Mouse (Mus musculus) heart, embryonic 13.5 days (tissue): Measurements from ENCODE around the gene Megf6. TPM values are rescaled to one million over a fixed set of nuclear protein-coding genes. Genes with fewer than 3 reads are reported as not detected.
A peak's percentile ranks its signal among the peaks of the same experiment; 100 is the strongest.

Experiments
- ATAC-seq: fragments of 200-750 bp; cut with Nextera tagmentation; 2 replicates; pipeline ENCODE4 v1.8.0; 2017; ENCODE audit warnings: moderate TSS enrichment; ENCODE audit not compliant: insufficient number of reproducible peaks, low FRiP score, low TSS enrichment; ENCODE audit errors: extremely low read depth
- H3K27ac ChIP-seq: fragments of 300-500 bp; sonication (generic); replicated peaks from 2 replicates; pipeline ENCODE4 v1.5.1; 2015; ENCODE audit warnings: moderate library complexity, mild to moderate bottlenecking, inconsistent platforms
- H3K27me3 ChIP-seq: fragments of 300-500 bp; sonication (generic); replicated peaks from 2 replicates; pipeline ENCODE4 v1.6.1; 2015; ENCODE audit warnings: mild to moderate bottlenecking, inconsistent platforms
- H3K36me3 ChIP-seq: fragments of 300-500 bp; sonication (generic); 2 replicates; pipeline ENCODE4 v1.6.1; 2015; ENCODE audit warnings: mild to moderate bottlenecking, inconsistent platforms
- H3K4me1 ChIP-seq: fragments of 300-500 bp; sonication (generic); 2 replicates; pipeline ENCODE4 v1.6.1; 2015; ENCODE audit warnings: inconsistent platforms
- H3K4me2 ChIP-seq: fragments of 300-500 bp; sonication (generic); 2 replicates; pipeline ENCODE4 v1.6.1; 2015; ENCODE audit warnings: inconsistent platforms, mild to moderate bottlenecking, moderate library complexity
- H3K4me3 ChIP-seq: fragments of 300-500 bp; sonication (generic); 2 replicates; pipeline ENCODE4 v1.5.1; 2015; ENCODE audit warnings: moderate library complexity, mild to moderate bottlenecking, inconsistent platforms
- H3K9ac ChIP-seq: fragments of 300-500 bp; sonication (generic); 2 replicates; pipeline ENCODE4 v1.6.1; 2015; ENCODE audit warnings: inconsistent platforms, mild to moderate bottlenecking, moderate library complexity
- H3K9me3 ChIP-seq: fragments of 300-500 bp; sonication (generic); 2 replicates; pipeline ENCODE4 v1.6.1; 2016; ENCODE audit warnings: inconsistent platforms
- WGBS: fragments of 180-500 bp; shearing (Covaris S2); methylation state at CpG from one replicate; pipeline ENCODE4 v1.1.7; 2015; ENCODE audit warnings: mixed read lengths; 5-methylcytosine and 5-hydroxymethylcytosine counted together
- polyA plus RNA-seq: library from polyadenylated mRNA; unstranded; fragments of >200 nt; fragmentation: Nextera tagmentation; extraction: Ambion mirVana; gene quantifications from 2 replicates; pipeline ENCODE4 v1.2.1, GENCODE M21; 2015

Gene Megf6
- polyA plus RNA-seq, 1 experiment from 2014 or later, result 28.4 TPM

DNA sequence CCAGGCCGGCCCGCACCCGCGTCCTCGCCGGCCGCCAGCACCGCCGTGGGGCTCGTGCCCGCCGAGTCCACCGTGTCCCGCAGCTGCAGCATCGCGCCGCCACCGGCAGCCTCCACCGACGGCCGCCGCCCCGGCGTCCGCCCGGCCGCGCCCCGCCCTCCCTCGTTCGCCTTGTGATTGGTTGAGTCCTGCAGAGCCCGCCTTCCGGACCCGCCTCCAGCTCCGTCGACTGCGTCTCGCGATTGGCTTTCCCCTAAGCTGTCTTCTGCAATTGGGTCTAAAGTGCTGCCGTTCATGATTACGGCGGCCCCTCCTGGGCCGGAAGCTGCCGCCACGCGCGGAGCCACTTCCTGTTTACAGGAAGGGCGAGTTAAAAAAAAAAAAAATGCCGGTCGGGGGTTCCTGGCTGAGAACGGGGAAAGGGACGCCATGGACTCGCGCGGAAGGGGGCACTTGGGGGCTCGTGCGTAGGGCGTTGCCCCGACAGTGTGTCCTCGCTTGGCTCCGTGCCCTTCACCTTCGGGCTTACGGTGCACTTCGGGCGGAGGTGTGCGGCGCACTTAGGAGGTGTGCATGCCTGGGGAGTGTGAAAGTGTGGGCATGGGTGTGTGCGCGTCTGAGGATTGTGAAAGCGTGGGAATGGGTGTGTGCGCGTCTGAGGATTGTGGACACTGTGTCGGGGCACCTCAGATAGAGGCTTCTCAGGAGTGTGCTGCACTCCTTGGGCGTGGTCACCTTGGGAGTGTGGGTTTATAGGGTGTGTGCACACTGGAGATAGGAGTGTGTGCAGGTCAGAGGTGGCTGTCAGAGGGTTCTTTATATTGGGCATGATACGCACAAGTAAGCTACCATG, 9.8 kb upstream of the Megf6 start, which contains the start of gene Tprgl:
Gene Tprgl, minus strand, starts transcription at position 129 of the 853 bp plus-strand sequence.
- Histone ChIP-seq H3K36me3 (peaks cover 32% of the 10 kb centered on the region), H3K4me2 (peak within 1 kb of the TSS; percentile 94), H3K4me3 (peak within 1 kb of the TSS; percentile 95), H3K9me3 (no peaks in the 10 kb centered on the region), H3K27ac (peak within 1 kb of the TSS; percentile 89), H3K9ac (peak within 1 kb of the TSS; percentile 92), H3K27me3 (no peaks in the 10 kb centered on the region), H3K4me1 (peaks cover 17% of the 10 kb centered on the region)
- WGBS, result under 1% methylated on average over 75 of the region's 75 CpGs
- ATAC-seq, result peak; percentile 93

DNA sequence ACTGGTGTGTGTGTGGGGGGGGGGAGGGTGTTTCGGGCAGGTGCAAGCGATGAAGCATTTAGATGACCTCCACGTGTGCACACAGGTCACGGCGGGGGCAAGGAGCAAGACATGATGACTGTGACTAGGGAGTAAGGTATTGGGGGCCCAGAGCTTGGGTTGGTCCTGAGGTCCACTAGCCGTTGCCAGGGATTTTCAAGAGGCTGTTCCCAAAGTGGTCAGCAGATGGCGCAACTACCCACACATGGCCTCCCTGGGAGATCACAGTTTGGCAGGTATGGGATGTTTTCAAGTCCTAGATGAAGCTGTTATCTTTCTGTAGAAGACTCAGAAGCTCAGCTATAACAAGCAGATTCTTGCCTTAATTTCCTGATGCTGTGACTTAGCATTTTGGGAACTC, 7.2 kb upstream of the Megf6 start:
- Histone ChIP-seq H3K27me3 (peaks cover 7% of the 10 kb centered on the region; the same call in 1 of the 2 replicates), H3K4me1 (peaks cover 20% of the 10 kb centered on the region), H3K9ac (no peak overlapping the region), H3K9me3 (no peaks in the 10 kb centered on the region), H3K4me2 (no peak overlapping the region), H3K27ac (no peak overlapping the region), H3K36me3 (peaks cover 7% of the 10 kb centered on the region), H3K4me3 (no peak overlapping the region)
- ATAC-seq, result no peak
- 15% methylated on average over 7 of the region's 7 CpGs for WGBS

DNA sequence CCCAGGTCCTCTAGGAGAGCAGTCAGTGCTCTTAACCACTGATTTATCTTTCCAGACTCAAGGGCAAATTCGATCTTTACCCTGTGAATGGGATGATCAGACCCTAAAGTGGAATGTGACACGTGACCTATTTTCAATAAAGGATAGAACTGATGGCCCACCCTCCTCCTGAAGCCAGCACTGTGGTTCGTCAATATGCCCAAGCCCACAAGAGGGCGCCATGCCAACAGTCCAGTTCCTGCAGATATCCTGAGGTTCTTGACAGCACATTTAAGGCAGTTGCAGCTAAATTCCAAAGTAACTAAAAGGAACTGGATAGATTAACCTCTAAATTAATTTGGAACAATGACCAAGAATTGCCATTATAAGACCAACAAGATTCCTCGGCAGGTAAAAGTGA, 3.5 kb upstream of the Megf6 start:
- Histone ChIP-seq H3K4me2 (no peak overlapping the region), H3K4me3 (no peak overlapping the region), H3K9me3 (no peaks in the 10 kb centered on the region), H3K27ac (no peak overlapping the region), H3K9ac (no peak overlapping the region), H3K36me3 (no peaks in the 10 kb centered on the region), H3K27me3 (peaks cover 44% of the 10 kb centered on the region), H3K4me1 (peaks cover 28% of the 10 kb centered on the region)
- ATAC-seq, result no peak
- 20% methylated on average over 5 of the region's 5 CpGs for WGBS

GRCm38 (mm10) chr4:154170021-154170420, 509 bp upstream of the Megf6 start:
- Histone ChIP-seq H3K4me1 (peaks cover 30% of the 10 kb centered on the region), H3K4me3 (peak overlapping the region; percentile 59), H3K27ac (no peak overlapping the region), H3K4me2 (peak overlapping the region; percentile 82), H3K9me3 (no peaks in the 10 kb centered on the region), H3K36me3 (no peaks in the 10 kb centered on the region), H3K27me3 (peaks cover 73% of the 10 kb centered on the region), H3K9ac (peak overlapping the region; percentile 76)
- no peak for ATAC-seq
- WGBS, result 3% methylated on average over 15 of the region's 15 CpGs

DNA sequence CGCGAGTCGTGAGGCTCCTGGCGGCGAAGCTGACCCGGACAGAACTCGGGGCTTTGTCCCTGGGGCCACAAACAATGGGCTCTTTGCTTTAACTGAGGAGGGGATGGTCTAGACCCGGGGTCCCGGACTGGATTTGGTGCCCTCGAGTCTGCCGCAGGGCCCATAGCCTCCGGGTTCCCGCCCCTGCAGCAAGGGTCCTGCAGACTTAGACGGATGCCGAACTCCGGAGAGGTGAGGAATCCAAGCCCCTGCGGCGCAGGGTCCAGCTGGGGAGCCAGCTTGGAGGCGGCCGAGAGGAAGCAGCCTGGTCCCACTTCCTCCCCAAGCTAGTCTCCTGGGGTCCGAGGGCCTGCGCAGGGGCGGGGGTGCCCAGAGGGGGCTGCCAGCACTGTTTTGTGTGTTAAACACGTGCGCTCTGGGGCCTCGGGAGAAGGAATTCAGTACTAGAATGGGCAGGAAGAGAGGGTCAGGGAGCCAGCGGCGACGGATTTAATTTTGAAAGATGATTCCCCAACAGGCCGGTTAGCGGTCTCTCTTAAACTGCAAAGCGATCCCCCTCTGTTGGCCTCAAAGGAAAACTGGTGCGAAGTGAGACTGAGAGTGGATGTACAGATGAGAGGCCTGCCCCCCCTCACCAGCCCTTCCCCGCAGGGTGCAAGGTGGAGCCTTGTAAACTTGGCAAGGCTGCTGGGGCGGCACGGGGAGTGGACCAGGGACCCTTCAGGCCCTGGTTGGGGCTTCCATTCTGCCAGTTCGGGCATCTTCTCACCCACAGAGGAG, 811 bp downstream of the Megf6 start:
- ATAC-seq, result no peak
- H3K36me3 ChIP-seq, result no peaks in the 10 kb centered on the region
- 1% methylated on average over 37 of the region's 37 CpGs for WGBS
- peaks cover 30% of the 10 kb centered on the region for H3K4me1 ChIP-seq
- H3K9ac ChIP-seq, result peak overlapping the region; percentile 76
- H3K4me3 ChIP-seq, result peak overlapping the region; percentile 59
- peak overlapping the region; percentile 82 for H3K4me2 ChIP-seq
- no peaks in the 10 kb centered on the region for H3K9me3 ChIP-seq
- peaks cover 82% of the 10 kb centered on the region for H3K27me3 ChIP-seq
- peak overlapping the region; percentile 25; the same call in 1 of the 2 replicates for H3K27ac ChIP-seq

DNA sequence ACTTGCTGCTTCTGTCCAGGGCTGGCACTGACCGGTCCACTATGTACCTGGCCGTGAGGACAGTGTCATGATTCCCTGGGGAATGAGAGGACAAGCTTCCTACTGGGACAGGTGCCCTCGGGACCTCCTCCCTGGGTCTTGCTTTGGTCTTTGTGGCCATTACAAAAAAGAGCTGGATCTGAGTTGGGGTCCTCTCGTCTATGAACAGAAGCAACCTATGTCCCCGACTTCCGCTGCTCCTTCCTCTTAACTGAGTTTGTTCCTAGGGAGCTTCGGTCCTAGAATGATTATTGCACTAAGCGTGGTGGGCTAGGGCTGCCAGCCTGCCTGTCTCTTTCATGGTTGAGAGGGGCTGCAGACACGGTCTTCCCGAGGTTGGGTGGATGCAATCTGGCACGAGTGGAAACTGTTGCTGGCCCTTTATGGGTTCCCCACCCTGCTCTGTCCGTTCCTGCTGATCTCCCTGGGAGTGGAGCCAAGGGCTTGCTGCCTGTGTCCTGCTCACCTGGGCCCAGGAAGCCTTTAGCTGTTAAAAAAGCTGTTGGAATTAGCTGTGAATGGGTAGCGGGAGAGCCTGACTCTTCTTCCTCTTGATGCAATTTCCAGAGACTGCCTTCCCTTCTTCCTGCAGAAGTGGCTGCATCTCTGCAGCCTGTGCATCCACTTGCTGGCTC, 1.5 kb downstream of the Megf6 start:
- Histone ChIP-seq H3K4me1 (peaks cover 30% of the 10 kb centered on the region), H3K27me3 (peaks cover 87% of the 10 kb centered on the region), H3K4me3 (peak overlapping the region; percentile 59), H3K9ac (peak overlapping the region; percentile 76), H3K9me3 (no peaks in the 10 kb centered on the region), H3K4me2 (peak overlapping the region; percentile 82), H3K27ac (no peak overlapping the region), H3K36me3 (no peaks in the 10 kb centered on the region)
- ATAC-seq, result no peak
- WGBS, result 31% methylated on average over 13 of the region's 13 CpGs

GRCm38 (mm10) chr4:154177257-154177656, 6.7 kb downstream of the Megf6 start:
- Histone ChIP-seq H3K4me3 (no peak overlapping the region), H3K36me3 (no peaks in the 10 kb centered on the region), H3K9ac (no peak overlapping the region), H3K27ac (no peak overlapping the region), H3K27me3 (peaks cover 42% of the 10 kb centered on the region), H3K4me1 (peaks cover under 1% of the 10 kb centered on the region; the same call in 1 of the 2 replicates), H3K4me2 (no peak overlapping the region), H3K9me3 (no peaks in the 10 kb centered on the region)
- WGBS, result 53% methylated on average over 8 of the region's 8 CpGs
- ATAC-seq, result no peak

DNA sequence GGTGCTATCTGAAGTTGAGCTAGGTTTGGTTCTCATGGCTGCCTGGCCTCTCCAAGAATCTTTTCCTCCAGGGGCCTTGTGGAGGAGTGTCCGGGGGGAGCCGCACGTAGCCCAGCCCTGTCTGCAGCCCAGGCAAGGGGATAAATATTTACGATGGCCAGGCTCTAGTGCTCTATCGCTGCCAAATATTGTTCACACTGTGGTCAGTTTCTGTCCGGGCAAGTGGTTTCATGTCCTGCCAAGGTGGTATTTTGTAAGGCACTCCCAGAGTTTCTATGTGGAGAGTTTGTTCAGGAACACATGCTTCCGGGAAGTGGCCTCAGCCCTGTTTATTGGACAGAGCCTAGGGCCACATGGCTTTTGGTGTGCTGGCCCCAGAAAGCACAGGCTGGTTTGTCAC, 10.5 kb downstream of the Megf6 start:
- H3K9ac ChIP-seq, result no peak overlapping the region
- no peak overlapping the region for H3K4me3 ChIP-seq
- H3K9me3 ChIP-seq, result no peaks in the 10 kb centered on the region
- no peaks in the 10 kb centered on the region for H3K36me3 ChIP-seq
- ATAC-seq, result no peak
- no peak overlapping the region for H3K4me2 ChIP-seq
- peaks cover 21% of the 10 kb centered on the region for H3K4me1 ChIP-seq
- H3K27me3 ChIP-seq, result peaks cover 9% of the 10 kb centered on the region
- 70% methylated on average over 7 of the region's 7 CpGs for WGBS
- no peak overlapping the region for H3K27ac ChIP-seq

GRCm38 (mm10) chr4:154183566-154183965, 13.0 kb downstream of the Megf6 start:
- no peaks in the 10 kb centered on the region for H3K36me3 ChIP-seq
- H3K27ac ChIP-seq, result no peak overlapping the region
- 42% methylated on average over 5 of the region's 5 CpGs for WGBS
- peaks cover 26% of the 10 kb centered on the region for H3K4me1 ChIP-seq
- no peaks in the 10 kb centered on the region; the same call in 1 of the 2 replicates for H3K27me3 ChIP-seq
- H3K9ac ChIP-seq, result no peak overlapping the region
- no peak overlapping the region for H3K4me2 ChIP-seq
- H3K4me3 ChIP-seq, result no peak overlapping the region
- ATAC-seq, result no peak
- H3K9me3 ChIP-seq, result no peaks in the 10 kb centered on the region

- H3K9ac ChIP-seq, result no peak overlapping the region
- H3K36me3 ChIP-seq, result no peaks in the 10 kb centered on the region
- H3K27ac ChIP-seq, result no peak overlapping the region
- H3K4me3 ChIP-seq, result no peak overlapping the region
- H3K4me2 ChIP-seq, result no peak overlapping the region
- no peak for ATAC-seq
- H3K4me1 ChIP-seq, result peaks cover 31% of the 10 kb centered on the region
- H3K9me3 ChIP-seq, result no peaks in the 10 kb centered on the region
- no peaks in the 10 kb centered on the region; the same call in 1 of the 2 replicates for H3K27me3 ChIP-seq
- 63% methylated on average over 5 of the region's 5 CpGs for WGBS
These were observed 14.5 kb downstream of the Megf6 start for GRCm38 (mm10) chr4:154185001-154185400.

DNA sequence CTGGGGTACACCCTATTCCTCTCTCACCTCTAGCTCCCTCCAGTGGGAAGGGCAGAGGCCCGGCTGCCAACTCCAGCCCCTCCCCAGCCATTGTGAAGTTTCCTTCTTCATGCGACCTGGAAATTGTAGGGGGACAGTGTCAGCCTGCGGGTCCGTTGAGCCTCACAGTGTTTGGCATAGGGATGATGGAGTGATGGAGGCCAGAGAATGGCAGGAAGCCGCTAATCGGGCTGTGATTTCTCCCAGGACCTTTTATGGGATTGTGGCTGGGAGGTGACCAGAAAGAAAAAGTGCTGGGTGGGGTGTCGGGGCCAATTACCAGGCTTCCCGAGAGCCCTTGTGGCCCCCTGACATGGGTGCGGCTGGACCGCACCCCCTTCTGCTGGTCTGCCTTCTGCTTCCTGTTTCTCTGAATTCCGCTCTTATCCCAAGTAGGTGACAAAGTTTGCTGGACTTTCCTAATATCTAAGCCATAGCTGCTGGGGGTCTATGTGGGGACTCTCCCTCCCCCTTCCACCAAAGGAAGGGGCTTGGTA, 15.5 kb downstream of the Megf6 start:
- H3K9me3 ChIP-seq, result no peaks in the 10 kb centered on the region
- no peak overlapping the region for H3K4me2 ChIP-seq
- ATAC-seq, result no peak
- 48% methylated on average over 11 of the region's 11 CpGs for WGBS
- 0 out of 2 replicates have a peak overlapping the region, but pooled peaks have one; percentile 29 for H3K27ac ChIP-seq
- H3K27me3 ChIP-seq, result no peaks in the 10 kb centered on the region; the same call in 1 of the 2 replicates
- H3K4me3 ChIP-seq, result no peak overlapping the region
- no peak overlapping the region for H3K9ac ChIP-seq
- H3K4me1 ChIP-seq, result peaks cover 31% of the 10 kb centered on the region
- no peaks in the 10 kb centered on the region for H3K36me3 ChIP-seq
